Mouse (Mus musculus) brain, adult 2 months (tissue): Measurements from ENCODE around the gene Asb17.
"Not testable (repeated sequence)": the region's sequence is repeated elsewhere in the genome, so short reads cannot be mapped to it uniquely, and the experiment has no call there.

Experiments used
- DNase-seq: peaks from one replicate; pipeline ENCODE4 v3.0.0; 2011; ENCODE audit warnings: low read depth, low spot score

The Asb17 gene

DNA sequence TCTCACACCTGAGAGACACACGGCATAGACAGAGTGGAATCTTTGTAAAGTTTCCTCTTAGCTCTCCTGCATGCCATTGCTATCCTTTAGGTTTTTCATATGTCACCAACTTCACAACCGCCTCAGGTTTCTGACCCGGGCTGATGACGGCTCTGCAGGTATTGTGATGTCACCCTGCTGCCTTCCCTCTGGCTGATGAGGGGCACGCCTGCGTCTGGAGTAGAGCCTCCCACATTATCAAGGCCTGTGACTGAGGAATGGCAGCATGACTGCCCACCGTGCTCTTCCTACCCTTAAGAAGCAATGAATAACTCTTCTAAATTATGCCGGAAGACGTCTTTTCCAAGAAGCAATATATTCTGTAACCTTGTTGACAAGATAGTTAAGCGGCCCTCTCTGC lies at the start of gene Asb17:
Gene Asb17 (plus strand): TSS at position 180 of the 400 bp plus-strand sequence.
- DNase-seq: no peak

DNA sequence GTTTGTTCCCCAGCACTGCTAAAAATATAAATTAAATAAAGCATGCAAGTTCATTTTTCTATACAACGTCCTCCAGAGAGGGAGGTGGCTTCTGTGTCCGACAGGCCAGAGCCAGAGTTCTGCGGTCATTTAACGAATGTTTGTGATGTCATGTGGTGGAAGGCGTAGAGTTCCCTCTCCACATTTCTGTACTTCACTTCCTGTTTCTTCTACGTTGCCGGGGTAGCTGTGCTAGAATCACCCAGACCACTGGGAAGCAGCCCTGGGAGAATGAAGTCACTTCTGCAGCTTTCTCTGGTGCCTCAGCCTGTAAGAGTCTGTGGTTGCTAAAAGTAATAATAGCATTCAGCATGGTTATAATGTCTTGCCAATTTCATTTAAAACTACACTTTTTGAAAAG lies 46.4 kb upstream of the Asb17 start:
- DNase-seq: no peak

DNA sequence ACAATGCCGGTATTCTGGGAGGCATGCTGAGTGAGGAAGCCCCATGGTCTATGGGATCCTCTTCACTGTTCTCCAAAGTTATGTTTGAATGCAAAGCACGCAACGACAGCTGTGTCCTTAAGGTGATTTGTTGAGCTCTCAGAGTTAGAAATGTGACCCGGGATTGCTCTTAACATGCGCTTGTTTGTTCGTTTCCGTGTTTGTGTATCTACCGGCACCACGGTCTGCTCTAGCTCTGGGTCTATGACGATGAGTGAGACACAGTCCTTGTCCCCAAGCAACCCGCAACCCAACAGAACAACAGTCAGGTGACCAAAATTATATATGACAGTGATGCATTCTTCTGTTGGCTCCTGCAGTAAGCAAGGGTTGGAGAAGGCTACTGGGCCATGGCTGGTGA lies 44.4 kb upstream of the Asb17 start:
- DNase-seq: no peak

DNA sequence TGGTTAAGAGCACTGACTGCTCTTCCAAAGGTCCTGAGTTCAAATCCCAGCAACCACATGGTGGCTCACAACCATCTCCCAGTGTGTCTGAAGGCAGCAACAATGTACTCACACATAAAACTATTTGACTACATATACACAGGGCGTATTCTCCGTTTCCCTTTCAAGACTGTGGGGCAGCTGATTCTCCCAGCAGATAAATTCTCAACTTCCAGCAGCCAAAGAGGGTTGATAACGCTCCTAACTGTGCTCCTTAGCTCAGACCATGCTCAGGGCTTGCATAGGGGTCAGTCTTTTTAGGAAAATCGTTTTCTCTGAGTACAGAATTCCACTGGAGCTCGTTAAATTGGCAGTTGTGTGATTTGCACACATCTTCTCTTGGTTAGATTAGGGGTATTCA lies 43.3 kb upstream of the Asb17 start:
- no peak for DNase-seq

DNA sequence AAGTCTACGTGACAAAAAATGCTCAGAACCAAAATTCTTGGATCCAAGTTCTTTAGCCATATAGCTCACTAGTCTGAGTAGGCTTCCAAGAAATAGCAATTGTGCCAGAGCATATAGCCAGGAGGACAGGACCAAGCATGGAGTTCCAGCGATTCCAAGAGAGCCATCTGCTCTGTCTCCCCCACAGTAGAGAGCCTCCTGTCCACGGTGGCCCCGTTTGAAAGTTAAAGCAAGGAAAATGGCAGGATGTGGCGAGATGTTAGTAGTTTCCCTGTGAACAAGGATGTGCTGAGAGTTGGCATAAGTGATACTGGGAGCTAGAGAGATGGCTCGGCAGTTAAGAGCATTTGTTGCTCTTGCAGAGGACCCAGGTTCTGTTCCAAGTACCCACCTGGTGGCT lies 42.5 kb upstream of the Asb17 start:
- DNase-seq: peak; percentile 58

DNA sequence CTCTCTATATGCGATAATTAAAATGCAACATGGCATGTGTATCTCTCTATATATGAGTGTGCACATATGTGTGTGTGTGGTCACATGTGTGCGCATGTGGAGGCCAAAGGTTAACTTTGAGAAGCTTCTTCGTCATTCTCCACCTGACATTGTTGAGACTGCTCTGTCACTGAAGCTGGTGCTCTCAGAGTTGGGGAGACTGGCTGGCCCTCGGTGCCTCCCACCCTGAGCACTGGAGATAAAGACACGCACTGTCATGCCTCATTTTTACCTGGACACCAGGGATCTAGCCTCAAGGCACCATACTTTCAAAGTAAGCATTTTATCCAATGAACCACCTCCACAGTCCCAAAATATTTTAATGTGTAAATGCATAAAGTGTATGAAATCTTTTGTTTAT lies 41.4 kb upstream of the Asb17 start:
- no peak for DNase-seq

DNA sequence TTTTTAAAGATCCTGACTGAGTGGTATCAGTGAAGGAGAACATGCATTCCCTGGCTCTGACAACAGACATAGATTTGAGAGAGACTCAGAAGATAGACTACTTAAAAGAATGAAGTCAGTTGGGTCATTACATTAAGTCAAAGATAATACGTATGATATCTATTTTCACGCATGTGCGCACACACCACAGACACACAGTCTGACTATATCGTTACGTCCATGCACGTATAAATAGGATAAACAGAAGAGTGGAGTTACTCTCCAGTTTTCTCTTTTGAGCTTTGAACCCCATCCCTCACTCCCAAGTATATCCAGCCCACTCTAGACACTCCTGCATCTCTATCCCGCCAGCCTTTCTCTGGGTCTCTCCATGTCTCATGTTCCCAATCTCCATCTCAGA lies 40.0 kb upstream of the Asb17 start:
- no peak for DNase-seq

DNA sequence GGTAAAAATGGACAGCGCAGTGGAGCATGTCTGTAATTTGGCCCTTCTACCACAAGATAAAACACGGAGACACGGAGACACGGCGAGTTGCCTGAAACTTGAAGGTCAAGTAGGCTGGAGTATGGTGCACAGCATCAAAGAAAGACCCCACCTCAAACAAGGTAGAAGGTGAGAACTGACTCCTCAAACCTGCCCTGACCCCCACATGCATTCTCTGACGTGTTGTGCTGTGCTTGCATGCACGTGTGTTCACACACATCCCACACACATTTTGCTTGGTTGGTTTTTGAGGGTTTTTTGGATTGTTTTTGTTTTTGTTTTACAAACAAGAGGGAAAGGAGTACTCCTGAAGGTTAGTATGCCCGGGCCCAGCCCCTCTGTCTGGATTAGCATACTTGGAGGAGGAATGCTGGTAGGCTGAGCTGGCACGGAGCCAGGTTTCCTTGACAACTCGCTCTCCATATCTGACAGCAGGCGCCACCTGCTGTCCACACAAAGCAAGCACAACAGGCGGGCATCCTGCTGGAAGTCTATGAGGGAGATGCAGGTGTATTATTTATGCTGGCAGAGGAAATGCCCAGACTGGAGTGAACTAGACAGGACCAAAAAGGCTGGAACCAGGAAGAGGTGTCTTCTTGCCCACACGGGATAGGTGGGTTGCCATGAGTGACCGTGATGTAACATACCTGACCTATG lies 37.8 kb upstream of the Asb17 start:
- DNase-seq: peak; percentile 98

DNA sequence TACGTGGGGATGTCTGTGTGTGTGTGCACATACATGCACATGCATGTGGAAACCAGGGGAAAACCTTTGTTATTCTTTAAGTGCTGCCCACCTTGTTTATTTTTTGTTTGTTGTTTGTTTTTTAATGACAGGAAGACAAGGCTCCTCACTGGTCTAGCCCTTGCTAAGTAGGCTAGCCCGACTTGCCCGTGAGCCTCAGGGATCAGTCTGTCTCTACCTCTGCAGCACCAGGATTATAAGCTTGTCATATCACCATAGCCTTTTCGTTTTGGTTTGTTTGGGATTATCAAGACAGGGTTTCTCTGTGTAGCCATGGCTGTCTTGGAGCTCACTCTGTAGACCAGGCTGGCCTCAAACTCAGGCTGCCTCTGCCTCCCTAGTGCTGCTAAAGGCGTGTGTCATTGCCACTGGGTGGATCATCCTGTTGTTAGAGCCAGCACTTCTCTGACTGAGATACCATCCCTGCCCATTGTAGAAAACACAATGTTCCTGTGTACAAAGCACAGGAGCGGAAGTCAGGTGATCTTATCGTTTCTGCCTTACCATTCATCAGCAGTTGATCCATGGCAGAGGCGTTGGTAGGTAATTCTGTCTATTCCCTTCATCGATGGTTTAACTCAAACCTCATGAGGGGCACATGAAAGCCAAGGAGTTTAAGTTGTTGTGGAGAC lies 37.1 kb upstream of the Asb17 start:
- DNase-seq: no peak

DNA sequence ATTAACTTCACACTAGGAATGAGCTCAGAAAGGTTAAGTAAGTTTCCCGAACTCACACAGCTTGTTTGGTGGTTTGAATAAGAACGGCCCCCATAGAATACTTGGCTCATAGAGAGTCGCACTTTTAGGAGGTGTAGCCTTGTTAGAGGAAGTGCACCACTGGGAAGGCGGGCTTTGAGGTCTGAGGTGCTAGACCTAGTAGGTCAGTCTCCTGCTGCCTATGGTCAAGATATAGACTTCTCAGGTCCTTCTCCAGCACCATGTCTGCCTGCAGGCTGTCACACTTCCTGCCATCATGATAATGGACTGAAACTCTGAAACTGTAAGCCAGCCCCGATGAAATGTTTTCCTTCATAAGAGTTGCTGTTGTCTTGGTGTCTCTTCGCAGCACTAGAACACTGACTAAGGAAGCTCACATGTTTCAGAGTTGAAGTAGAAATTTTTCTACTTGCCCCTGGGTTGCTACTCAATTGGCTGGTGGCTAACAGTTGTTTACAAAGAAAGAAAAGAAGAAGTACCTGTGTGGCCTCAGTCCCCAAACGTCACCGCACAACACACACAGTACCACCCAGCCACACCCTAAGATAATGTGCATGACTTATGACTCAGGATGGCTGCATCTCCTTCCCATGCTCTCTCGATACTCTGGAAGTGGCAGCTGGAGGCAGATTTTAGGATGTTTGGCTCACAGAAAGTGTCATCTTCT lies 36.4 kb upstream of the Asb17 start:
- no peak for DNase-seq

DNA sequence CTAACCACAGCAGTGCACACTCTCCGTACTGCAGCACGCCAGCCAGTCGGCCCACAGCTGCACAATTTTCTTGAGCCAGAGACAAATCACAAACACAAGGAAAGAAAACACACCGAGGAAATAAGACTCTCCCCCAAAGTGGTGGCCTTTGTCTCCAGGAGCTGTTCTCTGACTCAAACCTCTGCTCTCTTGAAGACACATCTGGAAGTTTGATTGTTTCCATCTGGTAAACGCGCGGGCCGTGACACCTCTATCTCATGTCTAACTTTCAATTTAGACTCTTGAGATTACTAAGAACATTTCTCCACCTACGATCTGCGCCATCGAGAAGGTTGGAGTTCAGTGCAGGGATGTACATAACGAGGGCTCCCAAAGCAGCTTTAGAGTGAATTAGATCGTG lies 35.6 kb upstream of the Asb17 start:
- no peak for DNase-seq

DNA sequence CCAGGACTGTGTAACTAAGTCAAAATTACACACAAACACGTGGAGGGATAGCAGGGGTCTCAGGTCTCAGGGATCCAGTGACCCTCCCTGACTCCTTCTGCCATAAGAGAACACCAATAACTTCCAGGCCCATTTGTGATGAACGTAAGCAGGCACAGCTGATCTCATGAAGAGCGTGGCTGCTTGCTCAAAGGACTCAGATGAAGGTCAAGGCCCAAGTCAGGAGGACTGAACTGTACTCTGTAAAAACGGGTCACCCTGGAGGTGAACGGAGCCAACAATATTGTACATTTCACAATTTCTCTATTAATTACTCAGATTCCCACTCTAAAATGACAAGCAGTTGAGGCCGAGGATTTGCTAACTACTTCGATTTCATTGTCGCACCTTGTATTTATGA lies 30.0 kb upstream of the Asb17 start:
- DNase-seq: no peak

DNA sequence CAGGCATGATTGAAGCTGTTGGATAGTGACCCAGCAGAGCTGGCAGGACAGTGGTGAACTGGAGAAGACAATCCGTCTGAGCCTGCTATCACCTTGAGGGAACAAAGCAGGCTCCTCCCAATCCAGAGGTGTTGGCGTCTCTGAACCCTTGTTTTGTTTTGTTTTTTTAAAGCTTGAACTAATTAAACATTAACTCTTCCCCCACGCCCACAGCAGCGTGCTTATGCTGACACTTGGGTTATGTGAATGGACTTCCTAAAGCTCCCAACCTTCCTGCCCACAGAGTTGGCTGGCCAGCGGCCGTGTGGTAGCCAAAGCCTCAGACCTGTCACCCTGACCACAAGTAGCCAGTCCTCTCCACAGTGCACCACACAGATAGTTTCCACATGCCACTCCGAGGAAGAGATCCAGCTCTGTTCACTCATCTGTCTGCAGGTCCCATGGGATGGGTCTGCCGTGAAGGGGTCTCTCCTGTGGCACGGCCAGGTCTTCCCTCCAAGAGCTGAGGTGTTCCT lies 26.6 kb upstream of the Asb17 start:
- DNase-seq: no peak

DNA sequence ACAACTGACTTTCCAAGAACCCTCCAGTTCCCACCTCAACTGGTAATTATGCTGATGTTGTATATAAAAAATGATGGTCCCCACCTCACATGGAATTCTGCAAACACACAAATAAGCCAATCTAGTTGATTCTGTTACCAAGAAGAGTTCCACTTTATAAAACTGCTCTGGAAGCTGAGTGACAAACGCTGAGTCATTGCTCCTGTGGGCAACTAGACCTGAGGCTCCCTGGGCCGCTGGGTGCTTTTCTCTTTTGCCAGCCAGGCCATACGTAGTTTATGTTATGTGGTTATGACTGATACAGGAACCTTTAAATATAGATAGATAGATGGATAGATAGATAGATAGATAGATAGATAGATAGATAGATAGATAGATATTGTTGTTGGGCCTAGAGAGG lies 25.3 kb upstream of the Asb17 start:
- DNase-seq: no peak

DNA sequence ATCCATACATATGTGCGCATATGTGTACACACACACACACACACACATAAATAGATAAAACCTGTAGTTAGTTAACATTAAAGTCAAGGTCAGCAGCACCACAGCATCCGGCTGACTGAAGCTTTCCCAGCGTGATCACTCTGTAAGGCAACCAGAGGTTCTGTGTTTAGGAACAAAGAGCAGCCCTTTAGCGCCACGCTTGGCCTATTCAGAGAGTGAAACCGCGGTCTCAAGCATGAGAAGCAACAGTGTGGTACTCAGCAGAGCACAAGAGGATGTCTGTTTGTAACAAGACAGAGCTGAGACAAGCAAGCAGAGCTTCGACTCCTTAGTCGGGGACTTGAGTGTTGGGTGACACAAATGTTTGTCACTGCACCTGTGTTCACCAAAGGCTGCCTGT lies 24.6 kb upstream of the Asb17 start:
- peak; percentile 44 for DNase-seq

DNA sequence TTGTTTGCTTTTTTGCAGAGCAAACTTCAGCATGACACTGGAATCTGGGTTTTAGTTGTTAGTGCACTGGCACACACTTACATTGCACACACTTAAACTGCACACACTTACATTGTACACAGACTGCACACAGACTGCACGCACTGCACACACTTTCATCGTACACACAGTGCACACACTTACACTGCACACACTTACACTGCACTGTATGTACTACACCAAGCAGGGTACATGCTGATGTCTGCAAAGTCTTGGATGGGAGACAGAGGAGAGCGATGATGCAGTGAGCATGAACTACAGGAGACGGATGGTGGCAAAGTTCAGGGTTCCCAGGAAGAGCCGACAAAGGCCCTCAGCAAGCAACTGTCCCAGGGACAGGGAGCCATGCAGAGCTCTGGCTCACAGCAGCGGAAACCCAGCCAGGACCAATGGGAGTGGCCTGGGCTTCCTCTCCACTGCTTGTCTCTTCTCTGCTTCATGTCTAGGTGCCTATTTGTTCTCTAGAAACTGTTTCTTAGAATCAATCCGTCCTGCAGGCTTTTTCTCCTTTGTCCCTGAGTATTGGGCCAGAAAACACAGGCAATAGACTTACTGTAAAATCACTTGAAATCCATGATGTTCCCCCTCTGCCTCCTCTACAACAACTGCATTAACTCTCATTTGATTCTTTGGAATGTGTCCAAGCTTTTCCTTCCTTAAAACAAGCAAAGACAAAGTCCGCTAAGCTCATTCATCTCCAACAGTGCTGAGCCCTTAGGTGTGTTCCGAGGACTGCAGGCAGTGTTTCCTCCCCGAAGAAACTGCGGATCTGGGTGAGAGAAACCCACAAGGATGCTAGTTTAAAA lies 20.1 kb upstream of the Asb17 start:
- DNase-seq: no peak

DNA sequence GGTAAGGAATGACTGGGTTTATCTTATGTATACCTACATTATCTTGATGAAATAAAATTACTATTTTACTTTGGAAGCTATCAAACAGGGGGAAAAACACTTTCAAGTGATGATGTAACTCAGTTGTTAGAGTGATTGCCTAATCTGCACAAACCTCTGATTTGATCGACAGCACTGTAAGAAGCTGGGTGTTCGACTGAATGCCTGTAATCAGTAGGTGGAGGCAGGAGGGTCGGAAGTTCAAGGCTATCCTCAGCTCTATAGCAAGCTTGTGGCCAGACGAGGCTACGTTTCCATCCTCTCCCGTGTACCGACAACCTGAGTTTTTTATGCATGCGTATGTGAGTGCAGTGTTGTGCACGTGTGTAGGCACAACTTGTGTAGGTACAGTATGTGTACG lies 18.8 kb upstream of the Asb17 start:
- DNase-seq: no peak

DNA sequence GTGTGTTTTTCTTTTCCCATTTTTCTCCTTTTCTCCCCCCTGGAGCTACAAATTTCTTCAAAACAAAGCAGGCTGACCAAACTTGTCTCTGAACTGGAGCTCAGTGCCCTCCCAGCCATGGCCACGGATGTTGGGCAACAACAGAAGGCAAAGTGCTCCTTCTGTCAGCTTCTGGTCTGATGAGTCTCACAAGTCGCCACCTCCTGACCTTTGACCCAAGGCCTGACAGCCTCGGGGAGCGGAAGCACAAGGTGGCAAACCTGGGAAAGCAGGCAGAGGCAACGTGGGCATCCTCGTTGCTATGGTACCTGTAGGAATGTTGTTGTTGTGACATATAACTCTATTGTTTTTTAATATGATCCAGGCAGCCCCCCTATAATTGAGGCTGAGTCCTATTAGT lies 17.4 kb upstream of the Asb17 start:
- DNase-seq: no peak

DNA sequence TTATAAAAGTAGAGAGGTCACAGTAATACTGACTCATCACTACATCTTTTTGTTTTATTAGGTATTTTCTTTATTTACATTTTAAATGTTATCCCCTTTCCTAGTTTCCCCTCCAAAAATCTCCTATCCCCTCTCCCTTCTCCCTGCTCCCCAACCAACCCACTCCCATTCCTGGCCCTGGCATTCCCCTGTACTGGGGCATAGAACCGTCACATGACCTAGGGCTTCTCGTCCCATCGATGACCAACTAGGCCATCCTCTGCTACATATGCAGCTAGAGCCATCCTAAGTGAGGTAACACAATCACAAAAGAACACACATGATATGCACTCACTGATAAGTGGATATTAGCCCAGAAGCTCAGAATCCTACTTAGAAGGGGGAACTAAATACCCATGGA lies 14.2 kb upstream of the Asb17 start:
- not testable (repeated sequence) for DNase-seq

DNA sequence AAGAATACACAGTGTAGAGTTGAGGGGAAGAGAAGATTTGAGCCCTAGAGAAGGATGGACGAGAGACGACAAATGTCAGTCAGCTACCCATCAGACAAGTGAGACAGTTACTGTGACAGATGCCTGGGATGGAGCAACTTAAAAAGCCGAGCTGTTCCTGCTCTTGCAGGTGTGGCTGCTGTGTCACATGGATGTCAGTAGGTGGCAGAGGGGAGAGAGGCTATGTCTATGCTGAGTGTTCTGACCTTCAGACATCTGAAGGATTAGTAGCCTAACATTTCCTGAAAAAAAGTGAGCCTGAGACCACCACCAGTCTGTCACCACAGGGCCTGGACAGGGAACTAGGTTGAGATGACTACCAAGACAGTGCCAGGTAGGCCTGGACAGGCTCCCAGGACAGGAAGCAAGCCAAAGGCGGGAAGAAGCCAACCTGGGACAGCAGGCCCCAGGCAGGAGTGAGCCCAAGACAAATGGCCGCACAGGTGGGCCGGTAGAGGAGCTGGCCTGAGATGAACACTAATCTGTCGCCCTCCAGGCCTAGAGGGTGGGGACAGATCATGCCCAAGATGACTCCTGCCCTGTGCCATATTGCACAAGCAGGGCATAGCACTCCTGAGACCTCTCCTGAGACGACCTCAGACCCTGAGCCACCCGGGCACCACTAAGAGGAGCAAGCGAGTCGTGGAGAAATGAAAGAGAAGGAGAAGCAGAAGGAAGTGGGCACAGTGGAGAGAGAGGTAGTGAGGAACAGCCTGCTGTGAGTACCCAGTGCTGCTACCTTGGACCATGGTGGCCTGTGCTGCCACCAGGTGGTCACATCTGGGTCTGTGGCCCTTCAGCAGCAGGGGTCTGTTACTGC lies 12.8 kb upstream of the Asb17 start:
- DNase-seq: peak; percentile 96
